Mouse (Mus musculus): ENCODE measurements around the gene Crybb2. TPM values are rescaled to one million over a fixed set of nuclear protein-coding genes. Genes with fewer than 3 reads are reported as not detected.

Crybb2 gene
- polyA plus RNA-seq, 1 experiment from 2014 or later, result not detected

Other genes starting within 250 kb of the Crybb2 start
- gene Myo18b, start 173.8 kb downstream of the Crybb2 start, polyA plus RNA-seq (2015; fragmentation: Nextera tagmentation; extraction: Ambion mirVana), result 0.02 and 0.07 TPM in 2 replicates
- 1.7 and 2.1 TPM in 2 replicates for gene Grk3, start 54.3 kb downstream of the Crybb2 start, polyA plus RNA-seq (2015; fragmentation: Nextera tagmentation; extraction: Ambion mirVana)
- not detected in 2 replicates for gene Crybb3, start 11.5 kb upstream of the Crybb2 start, polyA plus RNA-seq (2015; fragmentation: Nextera tagmentation; extraction: Ambion mirVana)
- gene 2900026A02Rik, start 151.1 kb upstream of the Crybb2 start, polyA plus RNA-seq (2015; fragmentation: Nextera tagmentation; extraction: Ambion mirVana), result 0.98 and 1.2 TPM in 2 replicates
- not detected in 2 replicates for gene Tmem211, start 156.8 kb upstream of the Crybb2 start, polyA plus RNA-seq (2015; fragmentation: Nextera tagmentation; extraction: Ambion mirVana)
- 1.4 and 2.0 TPM in 2 replicates for gene Sgsm1, start 240.7 kb upstream of the Crybb2 start, polyA plus RNA-seq (2015; fragmentation: Nextera tagmentation; extraction: Ambion mirVana)